Mouse (Mus musculus) 3134 (cell line): Measurements from ENCODE around the gene 4930402H24Rik.

Source experiments
- DNase-seq: peaks from one replicate; pipeline ENCODE4 v3.0.0-alpha.2; 2011; ENCODE audit warnings: low spot score; ENCODE audit not compliant: insufficient read length; ENCODE audit errors: extremely low read depth

The 4930402H24Rik gene

GRCm38 (mm10) chr2:130738019-130738418, 168.2 kb downstream of the 4930402H24Rik start:
- no peak for DNase-seq

- no peak for DNase-seq
Observed at GRCm38 (mm10) chr2:130735281-130735680, 170.9 kb downstream of the 4930402H24Rik start.

- no peak for DNase-seq
Observed at GRCm38 (mm10) chr2:130733444-130733843, 172.8 kb downstream of the 4930402H24Rik start.

GRCm38 (mm10) chr2:130731855-130732254, 174.4 kb downstream of the 4930402H24Rik start:
- no peak for DNase-seq

- DNase-seq, result no peak
Observed at GRCm38 (mm10) chr2:130730746-130731145, 175.5 kb downstream of the 4930402H24Rik start.

- no peak for DNase-seq
Observed at GRCm38 (mm10) chr2:130728906-130729585, 177.2 kb downstream of the 4930402H24Rik start.

- DNase-seq, result no peak
Observed at GRCm38 (mm10) chr2:130727752-130728151, 178.5 kb downstream of the 4930402H24Rik start.

- DNase-seq, result no peak
Observed at GRCm38 (mm10) chr2:130724369-130724768, 181.8 kb downstream of the 4930402H24Rik start.

- DNase-seq, result no peak
Observed at GRCm38 (mm10) chr2:130717951-130718350, 188.3 kb downstream of the 4930402H24Rik start.

GRCm38 (mm10) chr2:130707057-130707456, 199.1 kb downstream of the 4930402H24Rik start:
- no peak for DNase-seq

GRCm38 (mm10) chr2:130706602-130707001, 199.6 kb downstream of the 4930402H24Rik start:
- no peak for DNase-seq

- no peak for DNase-seq
Observed at GRCm38 (mm10) chr2:130705178-130705577, 201.0 kb downstream of the 4930402H24Rik start.

GRCm38 (mm10) chr2:130704040-130705001, 201.9 kb downstream of the 4930402H24Rik start:
- DNase-seq, result no peak

- DNase-seq, result no peak
Observed at GRCm38 (mm10) chr2:130697821-130698266, 208.4 kb downstream of the 4930402H24Rik start.

- DNase-seq, result no peak
Observed at GRCm38 (mm10) chr2:130697153-130697810, 208.9 kb downstream of the 4930402H24Rik start, which contains the start of gene Slc4a11. Slc4a11 (minus strand) TSS chr2:130697519.

- no peak for DNase-seq
Observed at GRCm38 (mm10) chr2:130696700-130697152, 209.5 kb downstream of the 4930402H24Rik start.

- no peak for DNase-seq
Observed at GRCm38 (mm10) chr2:130693563-130693962, 212.6 kb downstream of the 4930402H24Rik start.

GRCm38 (mm10) chr2:130689011-130689410, 217.2 kb downstream of the 4930402H24Rik start:
- DNase-seq, result peak; percentile 30

- no peak for DNase-seq
Observed at GRCm38 (mm10) chr2:130685426-130685825, 220.8 kb downstream of the 4930402H24Rik start.

- DNase-seq, result no peak
Observed at GRCm38 (mm10) chr2:130681531-130681930, 224.7 kb downstream of the 4930402H24Rik start.

GRCm38 (mm10) chr2:130679899-130680298, 226.3 kb downstream of the 4930402H24Rik start:
- no peak for DNase-seq
